Mouse (Mus musculus): ENCODE measurements around the gene Fam50a.
A peak's percentile ranks its signal among the peaks of the same experiment; 100 is the strongest.
"Not testable (repeated sequence)": the region's sequence is repeated elsewhere in the genome, so short reads cannot be mapped to it uniquely, and the experiment has no call there.

The Fam50a gene

GRCm38 (mm10) chrX:74330166-74330930, 17.5 kb downstream of the Fam50a start:
- peak; percentile 32 to 56 for DNase-seq

- no peak for DNase-seq
Observed at GRCm38 (mm10) chrX:74352645-74353466, 40.0 kb downstream of the Fam50a start.

- DNase-seq, result peak; percentile 85 to 90
Observed at GRCm38 (mm10) chrX:74353467-74353770, 40.6 kb downstream of the Fam50a start, which contains the start of gene Lage3. TSS of gene Lage3 (minus strand) at chrX:74353618.

- not testable (repeated sequence) for DNase-seq
Observed at GRCm38 (mm10) chrX:74357069-74357468, 44.2 kb downstream of the Fam50a start.

GRCm38 (mm10) chrX:74359171-74359570, 46.3 kb downstream of the Fam50a start:
- no peak for DNase-seq

GRCm38 (mm10) chrX:74367512-74367911, 54.7 kb downstream of the Fam50a start:
- no peak for DNase-seq

DNA sequence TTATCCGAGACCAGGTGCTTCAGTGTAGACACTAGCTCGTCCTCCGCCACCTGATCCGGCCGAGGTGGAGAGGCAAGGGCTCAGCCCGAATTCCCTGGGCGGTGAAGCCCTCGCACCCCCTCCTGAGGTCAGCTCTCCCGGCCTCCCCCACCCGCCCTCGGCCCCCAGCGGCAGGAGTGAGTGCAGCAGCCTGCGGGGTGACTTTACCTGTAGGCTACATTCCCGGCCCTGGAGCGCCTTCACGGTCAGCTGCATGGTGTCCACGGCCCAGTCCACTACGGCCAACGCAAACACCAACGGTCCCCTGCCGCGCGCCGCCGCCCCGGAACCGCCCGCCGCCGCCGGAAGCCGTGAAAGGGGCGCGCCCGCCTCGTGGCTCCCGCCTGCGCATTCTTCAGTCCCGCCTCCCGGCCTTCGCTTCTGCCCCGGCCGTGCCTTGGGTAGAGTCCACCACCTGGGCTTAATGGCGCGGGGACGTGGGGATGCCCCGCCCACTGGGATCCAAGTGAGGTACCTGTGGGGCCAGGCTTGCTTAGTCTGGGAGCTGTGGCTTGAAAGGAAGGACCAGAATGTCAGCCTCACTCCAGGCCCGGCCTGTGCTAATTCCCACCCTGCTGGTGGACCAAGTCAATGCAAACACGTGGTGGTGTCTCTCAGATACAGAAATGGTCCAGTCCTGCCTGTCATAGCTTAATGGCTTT, 55.5 kb downstream of the Fam50a start:
- DNase-seq, result peak; percentile 74 to 84

Measured in cerebellum, postnatal 25 days (tissue).